Mouse (Mus musculus): Measurements from ENCODE around the gene Adcy2. TPM values are rescaled to one million over a fixed set of nuclear protein-coding genes. Genes with fewer than 3 reads are reported as not detected.

Adcy2 gene
- polyA plus RNA-seq, 1 experiment from 2014 or later: 7.5 TPM

DNA sequence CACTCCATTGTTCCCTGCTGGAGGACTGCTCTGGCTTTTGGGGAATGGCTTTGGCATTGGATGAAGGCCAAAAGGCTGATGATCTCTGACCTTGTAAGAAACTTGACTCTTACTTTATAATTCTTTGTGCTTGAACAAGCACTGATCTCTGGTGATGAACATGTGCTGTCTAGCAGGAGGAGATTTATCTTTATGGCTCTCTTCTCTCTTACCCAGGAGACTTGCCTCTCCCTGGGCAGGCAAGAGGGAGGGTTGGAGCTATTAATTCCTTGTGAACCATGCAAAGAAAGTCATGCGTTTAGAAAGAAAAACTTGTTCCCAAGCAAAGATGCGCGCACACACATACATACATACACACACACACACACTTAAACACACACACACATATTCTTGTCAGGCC is 188.2 kb downstream of the Adcy2 start:
- H3K27me3 ChIP-seq: no peaks in the 10 kb centered on the region
- no peaks in the 10 kb centered on the region for H3K36me3 ChIP-seq
- H3K4me3 ChIP-seq: no peak overlapping the region
- H3K4me2 ChIP-seq: no peak overlapping the region
- no peak overlapping the region for H3K27ac ChIP-seq
- H3K4me1 ChIP-seq: no peaks in the 10 kb centered on the region
- H3K9ac ChIP-seq: no peak overlapping the region
- WGBS: 90% methylated on average over 3 of the region's 3 CpGs
- no peak for ATAC-seq (ENCODE audit: insufficient number of reproducible peaks, low FRiP score, low TSS enrichment, low read depth)
- no peaks in the 10 kb centered on the region for H3K9me3 ChIP-seq

DNA sequence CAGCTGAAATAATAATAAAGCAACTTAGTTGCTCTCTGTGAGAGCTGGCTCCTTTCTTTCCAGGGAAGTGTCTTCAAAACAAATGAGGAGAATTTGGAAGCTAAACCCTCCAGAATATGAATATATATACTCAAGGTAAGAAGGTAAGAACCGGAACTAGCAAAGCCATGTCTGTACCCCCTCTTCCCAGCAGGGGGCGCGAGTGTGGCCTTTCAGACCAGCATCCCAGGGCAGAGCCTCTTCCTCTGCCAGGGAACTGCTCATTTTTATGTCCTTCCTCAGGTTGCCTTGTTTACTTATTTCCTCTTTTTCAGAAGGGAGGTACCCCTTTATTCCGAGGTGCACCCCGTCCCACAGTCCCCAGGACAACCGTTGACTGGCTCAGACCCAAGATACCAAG is 199.6 kb downstream of the Adcy2 start:
- ATAC-seq (ENCODE audit: insufficient number of reproducible peaks, low FRiP score, low TSS enrichment, low read depth): no peak
- WGBS: 63% methylated on average over 6 of the region's 6 CpGs
- Histone ChIP-seq H3K4me2 (no peak overlapping the region), H3K4me1 (no peaks in the 10 kb centered on the region), H3K27me3 (no peaks in the 10 kb centered on the region), H3K36me3 (no peaks in the 10 kb centered on the region), H3K9ac (no peak overlapping the region), H3K4me3 (no peak overlapping the region), H3K27ac (no peak overlapping the region), H3K9me3 (no peaks in the 10 kb centered on the region)

DNA sequence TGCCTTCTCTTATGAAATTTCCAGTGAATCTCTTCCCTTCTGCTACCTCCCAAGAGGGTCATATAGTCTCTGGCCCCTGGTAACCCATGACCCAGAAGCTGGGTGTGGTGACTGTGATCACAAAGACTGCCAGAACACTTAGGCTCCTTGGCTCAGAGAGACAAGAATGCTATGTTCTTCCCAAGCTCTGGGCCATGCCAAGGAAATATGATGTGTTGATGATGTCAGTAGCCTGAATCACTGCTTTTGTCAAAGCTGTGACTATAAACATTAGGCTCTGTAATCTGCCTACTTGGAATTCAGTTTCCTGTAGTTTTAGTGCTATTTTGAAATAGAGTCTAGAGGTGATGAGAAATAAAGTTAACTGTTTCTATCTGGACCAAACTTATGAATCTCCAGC is 206.1 kb downstream of the Adcy2 start:
- H3K27ac ChIP-seq: no peak overlapping the region
- peak; percentile 30; the same call in 1 of the 2 replicates for ATAC-seq (ENCODE audit: insufficient number of reproducible peaks, low FRiP score, low TSS enrichment, low read depth)
- no peak overlapping the region for H3K4me2 ChIP-seq

DNA sequence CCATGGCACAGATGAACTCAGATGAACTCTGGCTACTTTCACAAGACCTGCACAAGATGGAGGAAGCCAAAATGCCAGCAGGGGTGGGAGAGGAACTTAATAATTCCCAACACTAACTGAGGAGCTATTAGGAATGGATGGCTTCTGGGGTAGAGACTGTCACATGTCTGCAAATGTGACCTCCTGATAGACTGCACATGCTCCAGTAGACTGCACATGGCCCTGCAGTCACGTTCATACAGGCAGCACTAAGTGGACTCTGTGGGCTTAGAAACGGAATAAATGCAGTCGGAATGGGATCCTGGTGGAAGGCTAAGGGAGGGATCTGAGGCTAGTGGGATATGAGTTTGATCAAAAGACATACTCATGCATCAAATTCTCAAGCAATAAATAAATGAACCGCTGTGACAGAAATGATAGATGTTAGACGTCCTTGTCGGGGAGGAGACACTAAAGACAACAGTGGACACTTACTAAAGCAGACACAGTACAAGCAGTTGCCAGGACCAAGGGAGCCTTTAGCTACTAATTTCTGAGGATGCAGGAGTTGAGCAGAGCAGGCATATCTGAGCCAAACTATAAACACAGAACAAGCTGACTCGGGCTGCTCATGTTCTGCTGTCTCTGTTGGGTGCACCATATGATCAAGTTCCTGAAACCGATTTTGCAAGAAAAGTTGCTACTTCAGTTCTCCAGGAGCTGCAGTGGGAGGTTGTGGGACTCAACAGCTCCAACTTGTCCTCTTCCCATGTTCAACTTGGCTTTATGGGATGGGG is 211.9 kb downstream of the Adcy2 start:
- no peak overlapping the region for H3K4me2 ChIP-seq
- WGBS: 86% methylated on average over 8 of the region's 8 CpGs
- no peak overlapping the region for H3K9ac ChIP-seq
- no peaks in the 10 kb centered on the region for H3K27me3 ChIP-seq
- H3K36me3 ChIP-seq: no peaks in the 10 kb centered on the region
- H3K9me3 ChIP-seq: no peaks in the 10 kb centered on the region
- ATAC-seq (ENCODE audit: insufficient number of reproducible peaks, low FRiP score, low TSS enrichment, low read depth): no peak
- no peaks in the 10 kb centered on the region for H3K4me1 ChIP-seq
- no peak overlapping the region for H3K27ac ChIP-seq
- no peak overlapping the region for H3K4me3 ChIP-seq

More for the DNA sequence above, 206.1 kb downstream of the Adcy2 start:
- no peaks in the 10 kb centered on the region for H3K4me1 ChIP-seq
- H3K9ac ChIP-seq: no peak overlapping the region
- no peak overlapping the region for H3K4me3 ChIP-seq
- no peaks in the 10 kb centered on the region for H3K27me3 ChIP-seq
- no peaks in the 10 kb centered on the region for H3K36me3 ChIP-seq
- no peaks in the 10 kb centered on the region for H3K9me3 ChIP-seq

DNA sequence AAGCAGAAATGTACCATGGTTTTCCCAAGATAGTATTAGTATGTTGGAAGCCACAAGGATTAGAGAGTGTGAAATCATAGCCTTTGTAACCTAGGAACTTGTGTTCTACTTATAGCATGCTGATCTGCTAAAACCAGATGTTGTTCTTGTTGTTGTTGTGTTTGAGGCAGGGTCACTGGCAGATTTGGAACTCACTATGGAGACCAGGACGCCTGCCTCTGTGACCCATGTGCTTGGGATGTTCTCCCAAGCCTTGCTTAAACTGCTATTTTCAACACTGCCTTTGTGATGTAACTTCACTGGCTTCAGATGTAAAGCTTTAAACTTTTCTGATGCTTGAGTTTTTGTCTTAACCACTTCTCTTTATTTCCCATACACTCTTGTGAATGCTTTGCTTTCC is 216.2 kb downstream of the Adcy2 start:
- 54% methylated on average over 1 of the region's 1 CpGs for WGBS
- Histone ChIP-seq H3K4me1 (no peaks in the 10 kb centered on the region), H3K27ac (no peak overlapping the region), H3K4me2 (no peak overlapping the region), H3K4me3 (no peak overlapping the region), H3K36me3 (no peaks in the 10 kb centered on the region), H3K9me3 (no peaks in the 10 kb centered on the region), H3K27me3 (no peaks in the 10 kb centered on the region), H3K9ac (no peak overlapping the region)
- ATAC-seq (ENCODE audit: insufficient number of reproducible peaks, low FRiP score, low TSS enrichment, low read depth): no peak

DNA sequence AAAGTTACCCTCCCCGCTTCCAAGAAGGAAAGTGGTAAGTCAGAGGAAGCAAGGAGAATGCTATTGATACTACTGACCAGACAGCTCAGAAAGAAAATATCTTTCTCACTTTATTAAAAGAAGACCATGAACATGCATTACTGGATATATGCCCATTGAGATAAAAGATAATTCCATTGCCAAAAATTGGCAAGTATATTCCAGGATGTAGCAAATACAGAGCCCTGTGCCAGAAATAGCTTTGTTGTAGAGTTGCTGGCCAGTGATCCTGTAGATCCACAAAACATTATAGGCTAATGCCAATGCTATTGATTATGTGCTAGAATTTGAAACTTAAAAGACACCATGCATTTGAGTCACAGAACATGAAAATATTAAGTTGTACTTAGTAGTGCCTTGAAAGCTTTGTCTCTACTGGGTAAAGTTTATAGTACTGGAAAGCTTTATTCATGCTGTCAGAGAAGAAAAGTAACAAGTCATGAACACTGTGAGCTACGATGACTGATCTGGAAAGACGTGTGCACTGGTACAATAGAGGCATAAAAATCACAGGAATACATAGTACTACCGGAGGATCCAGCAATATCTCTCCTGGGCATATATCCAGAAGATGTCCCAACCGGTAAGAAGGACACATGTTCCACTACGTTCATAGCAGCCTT is 221.2 kb downstream of the Adcy2 start:
- no peak for ATAC-seq (ENCODE audit: insufficient number of reproducible peaks, low FRiP score, low TSS enrichment, low read depth)
- 82% methylated on average over 6 of the region's 6 CpGs for WGBS

DNA sequence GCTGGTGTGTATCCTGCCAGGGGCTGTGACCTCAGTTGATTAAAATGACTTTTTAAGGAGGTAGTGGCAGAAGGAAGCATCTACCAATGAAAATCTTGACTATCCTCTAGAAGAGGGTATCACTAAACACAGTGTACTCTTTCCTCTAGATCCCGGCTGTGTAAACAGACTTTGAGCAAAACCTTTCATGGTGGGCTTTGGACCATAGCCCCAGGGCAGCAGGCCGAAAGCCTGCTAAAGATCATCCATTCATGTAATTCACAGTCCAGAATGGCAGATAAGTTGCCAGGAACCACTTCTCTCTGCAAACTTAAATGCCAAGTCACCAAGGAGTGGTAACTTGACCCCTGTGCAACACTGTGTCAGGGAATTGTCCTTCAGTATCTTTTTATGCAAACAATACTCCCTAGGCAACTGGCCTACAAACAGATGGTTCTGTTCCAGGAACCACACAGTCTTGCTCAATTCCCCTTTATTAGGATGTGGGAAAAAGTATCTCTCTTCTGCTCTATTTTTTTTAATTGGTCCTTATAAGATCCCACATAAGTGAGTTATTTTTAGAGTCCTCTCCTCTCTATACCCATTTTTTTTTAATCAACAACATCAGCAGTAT is 225.6 kb downstream of the Adcy2 start:
- Histone ChIP-seq H3K27me3 (no peaks in the 10 kb centered on the region), H3K27ac (no peak overlapping the region), H3K4me1 (no peaks in the 10 kb centered on the region), H3K9ac (no peak overlapping the region), H3K9me3 (no peaks in the 10 kb centered on the region), H3K4me2 (no peak overlapping the region), H3K4me3 (no peak overlapping the region), H3K36me3 (no peaks in the 10 kb centered on the region)
- WGBS: 74% methylated on average over 2 of the region's 2 CpGs
- ATAC-seq (ENCODE audit: insufficient number of reproducible peaks, low FRiP score, low TSS enrichment, low read depth): no peak

More for the DNA sequence above, 221.2 kb downstream of the Adcy2 start:
- H3K36me3 ChIP-seq: no peaks in the 10 kb centered on the region
- H3K9me3 ChIP-seq: no peaks in the 10 kb centered on the region
- no peak overlapping the region for H3K27ac ChIP-seq
- no peak overlapping the region for H3K9ac ChIP-seq
- no peak overlapping the region for H3K4me2 ChIP-seq
- H3K4me1 ChIP-seq: no peaks in the 10 kb centered on the region
- no peak overlapping the region for H3K4me3 ChIP-seq
- no peaks in the 10 kb centered on the region for H3K27me3 ChIP-seq

DNA sequence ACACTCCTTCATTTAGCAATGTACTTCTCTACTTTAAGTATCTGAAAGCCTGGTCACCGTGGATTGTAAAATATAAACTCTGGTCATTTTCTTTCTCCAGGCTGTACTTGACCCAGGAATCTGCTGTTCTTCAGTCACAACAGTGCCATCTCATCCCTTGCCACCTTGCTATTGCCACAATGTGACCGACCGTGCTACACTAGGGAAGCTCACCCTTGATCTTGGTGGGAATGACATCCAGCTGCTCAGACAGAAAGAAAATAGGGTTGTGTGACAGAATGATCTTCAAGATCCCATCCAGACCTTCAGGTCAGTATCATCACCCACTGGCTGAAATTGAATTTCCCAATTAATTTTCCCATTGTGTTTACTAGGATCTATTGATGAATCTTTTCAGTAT is 230.8 kb downstream of the Adcy2 start:
- Histone ChIP-seq H3K4me2 (no peak overlapping the region), H3K36me3 (no peaks in the 10 kb centered on the region), H3K9me3 (no peaks in the 10 kb centered on the region), H3K9ac (no peak overlapping the region), H3K4me3 (no peak overlapping the region), H3K4me1 (0 out of 2 replicates have a peak, but pooled peaks cover 2% of the 10 kb centered on the region), H3K27ac (no peak overlapping the region), H3K27me3 (no peaks in the 10 kb centered on the region)
- ATAC-seq (ENCODE audit: insufficient number of reproducible peaks, low FRiP score, low TSS enrichment, low read depth): no peak
- 89% methylated on average over 3 of the region's 3 CpGs for WGBS

DNA sequence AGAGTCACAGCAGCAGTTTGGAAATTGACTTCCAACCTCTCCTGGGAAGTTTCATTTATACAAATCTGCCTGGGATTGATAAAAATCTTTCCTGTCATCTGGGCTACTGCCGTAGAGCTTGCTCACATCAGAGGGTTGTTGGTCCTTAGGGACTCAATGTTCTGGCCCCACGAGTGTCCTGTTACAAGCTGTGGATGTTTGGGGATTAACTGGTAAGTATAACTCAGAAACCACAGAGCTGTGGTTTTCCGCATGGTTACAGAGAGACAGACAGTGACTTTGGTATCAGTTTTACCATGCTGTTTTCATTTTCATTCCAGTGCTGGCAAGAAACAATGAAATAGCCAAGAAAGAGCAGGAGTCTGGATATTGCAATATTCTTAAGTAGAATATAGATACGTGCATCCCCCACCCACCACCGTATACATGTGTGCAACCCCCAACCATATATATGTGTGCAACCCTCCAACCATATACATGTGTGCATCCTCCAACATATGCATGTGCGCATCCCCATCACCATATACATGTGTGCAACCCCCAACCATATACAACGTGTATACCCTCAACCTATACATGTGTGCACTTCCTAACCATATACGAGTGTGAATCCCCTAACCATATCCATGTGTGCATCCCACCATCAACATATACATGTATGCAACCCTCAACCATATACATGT is 233.3 kb downstream of the Adcy2 start:
- Histone ChIP-seq H3K36me3 (no peaks in the 10 kb centered on the region), H3K27ac (no peak overlapping the region), H3K9me3 (no peaks in the 10 kb centered on the region), H3K4me3 (no peak overlapping the region), H3K4me1 (0 out of 2 replicates have a peak, but pooled peaks cover 2% of the 10 kb centered on the region), H3K27me3 (no peaks in the 10 kb centered on the region), H3K4me2 (no peak overlapping the region), H3K9ac (no peak overlapping the region)
- WGBS: 67% methylated on average over 8 of the region's 8 CpGs
- ATAC-seq (ENCODE audit: insufficient number of reproducible peaks, low FRiP score, low TSS enrichment, low read depth): peak; percentile 75; the same call in 1 of the 2 replicates

DNA sequence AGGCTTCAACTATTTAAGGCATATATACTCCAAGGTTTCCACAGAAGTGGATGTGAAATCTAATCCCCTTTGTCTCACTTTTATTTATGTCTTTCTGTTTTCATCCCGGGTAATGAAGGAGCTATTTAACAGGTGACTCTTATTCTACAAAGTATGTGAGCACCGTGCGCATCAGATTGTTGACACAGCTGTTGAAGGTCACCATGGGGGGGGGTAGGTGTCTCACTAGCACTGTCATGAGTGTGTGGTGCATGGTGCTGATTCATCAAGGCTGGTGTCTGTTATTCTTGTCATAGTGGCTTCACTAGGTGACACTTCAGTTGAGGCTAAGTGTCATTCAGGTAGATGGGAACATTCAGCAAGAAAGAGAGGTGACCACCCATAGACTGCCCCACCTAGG is 234.7 kb downstream of the Adcy2 start:
- no peak overlapping the region for H3K27ac ChIP-seq
- no peak overlapping the region for H3K4me2 ChIP-seq
- no peaks in the 10 kb centered on the region for H3K9me3 ChIP-seq
- H3K27me3 ChIP-seq: no peaks in the 10 kb centered on the region
- no peak overlapping the region for H3K4me3 ChIP-seq
- H3K9ac ChIP-seq: no peak overlapping the region
- 82% methylated on average over 3 of the region's 3 CpGs for WGBS
- no peak for ATAC-seq (ENCODE audit: insufficient number of reproducible peaks, low FRiP score, low TSS enrichment, low read depth)
- H3K4me1 ChIP-seq: 0 out of 2 replicates have a peak, but pooled peaks cover 2% of the 10 kb centered on the region
- H3K36me3 ChIP-seq: no peaks in the 10 kb centered on the region

DNA sequence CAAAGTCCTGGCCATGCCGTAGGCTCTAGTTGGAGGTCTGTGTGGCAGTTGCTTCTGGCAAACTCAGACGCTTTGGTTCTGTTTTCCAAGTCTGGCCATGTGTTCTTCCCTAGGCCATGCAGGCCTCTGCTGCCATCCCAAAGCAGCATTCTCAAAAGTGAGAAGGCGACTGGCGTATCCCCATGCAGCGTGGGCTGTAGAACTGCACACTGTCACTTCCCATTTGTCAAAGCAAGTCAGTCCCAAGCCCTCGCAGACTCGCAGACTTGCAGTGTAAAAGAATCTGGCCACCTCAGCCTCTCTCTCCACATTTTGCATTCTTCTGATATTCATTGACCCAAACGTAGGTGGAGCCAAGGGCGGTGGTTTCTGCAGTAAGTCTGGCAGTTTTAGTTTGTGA is 249.5 kb downstream of the Adcy2 start:
- ATAC-seq (ENCODE audit: insufficient number of reproducible peaks, low FRiP score, low TSS enrichment, low read depth): no peak
- 40% methylated on average over 9 of the region's 9 CpGs for WGBS
- Histone ChIP-seq H3K4me1 (0 out of 2 replicates have a peak, but pooled peaks cover 10% of the 10 kb centered on the region), H3K27ac (peak overlapping the region; percentile 76), H3K9me3 (no peaks in the 10 kb centered on the region), H3K9ac (no peak overlapping the region), H3K36me3 (no peaks in the 10 kb centered on the region), H3K4me3 (no peak overlapping the region), H3K27me3 (no peaks in the 10 kb centered on the region), H3K4me2 (no peak overlapping the region)

DNA sequence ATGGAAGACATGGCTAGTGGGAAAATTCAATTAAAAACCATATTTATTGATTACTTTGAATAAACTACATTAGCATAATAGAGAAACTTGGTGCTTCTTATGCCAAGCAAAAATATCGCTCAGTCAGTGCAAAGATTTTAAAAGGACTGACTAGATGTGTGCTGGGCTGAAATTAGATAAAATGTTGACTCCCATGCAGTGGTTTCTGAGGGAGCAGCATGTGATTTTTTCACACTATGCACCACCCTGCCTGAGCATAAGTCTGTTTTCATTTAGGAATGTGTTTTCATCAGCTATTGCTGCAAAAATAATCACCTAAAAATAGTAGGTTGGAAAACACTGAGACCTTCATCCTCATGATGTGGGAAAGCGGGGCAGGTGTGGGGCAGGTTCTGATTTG is 250.0 kb downstream of the Adcy2 start:
- peak overlapping the region; percentile 76 for H3K27ac ChIP-seq
- WGBS: 69% methylated on average over 2 of the region's 2 CpGs
- no peak overlapping the region for H3K4me3 ChIP-seq
- no peak for ATAC-seq (ENCODE audit: insufficient number of reproducible peaks, low FRiP score, low TSS enrichment, low read depth)
- 0 out of 2 replicates have a peak, but pooled peaks cover 10% of the 10 kb centered on the region for H3K4me1 ChIP-seq
- no peaks in the 10 kb centered on the region for H3K36me3 ChIP-seq
- H3K4me2 ChIP-seq: no peak overlapping the region
- H3K27me3 ChIP-seq: no peaks in the 10 kb centered on the region
- no peaks in the 10 kb centered on the region for H3K9me3 ChIP-seq
- no peak overlapping the region for H3K9ac ChIP-seq

Data from limb, embryonic 15.5 days (tissue).